Mouse (Mus musculus): Measurements from ENCODE around the gene Gm49673.
"Not testable (repeated sequence)": the region's sequence is repeated elsewhere in the genome, so short reads cannot be mapped to it uniquely, and the experiment has no call there.

The Gm49673 gene

GRCm38 (mm10) chr17:8129578-8129977, 18.0 kb downstream of the Gm49673 start:
- not testable (repeated sequence) for DNase-seq

DNA sequence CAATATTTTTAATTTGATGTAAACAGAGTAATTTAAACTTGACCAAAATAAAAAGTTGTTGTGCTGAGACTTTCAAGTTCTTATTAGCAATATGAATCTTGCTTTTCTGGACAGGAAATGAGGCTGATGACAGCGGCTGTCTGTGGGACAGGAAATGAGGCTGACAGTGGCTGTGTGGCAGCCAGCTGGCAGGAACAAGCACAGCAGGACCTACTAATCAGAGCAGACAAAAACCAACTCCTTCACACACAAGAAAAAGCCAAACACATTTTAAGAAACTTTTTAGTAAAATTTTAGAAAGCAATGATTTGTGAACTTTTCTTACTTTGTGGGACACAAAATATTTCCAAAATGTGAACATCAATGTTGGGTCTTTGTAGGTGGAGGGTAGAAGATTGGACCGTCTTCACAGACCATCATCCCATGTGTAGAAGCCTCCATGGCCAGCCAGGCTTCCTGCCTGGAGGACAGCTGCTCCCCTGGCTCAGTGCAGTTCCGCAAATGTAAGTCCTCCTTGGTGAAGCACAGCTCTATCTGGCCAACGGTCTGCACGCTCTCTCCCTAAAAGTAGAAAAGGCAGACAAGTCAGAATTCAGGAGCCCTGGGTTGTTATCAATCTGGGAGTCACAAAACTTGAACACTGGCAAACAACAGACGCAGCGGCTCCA, 19.1 kb downstream of the Gm49673 start:
- DNase-seq: not testable (repeated sequence)

DNA sequence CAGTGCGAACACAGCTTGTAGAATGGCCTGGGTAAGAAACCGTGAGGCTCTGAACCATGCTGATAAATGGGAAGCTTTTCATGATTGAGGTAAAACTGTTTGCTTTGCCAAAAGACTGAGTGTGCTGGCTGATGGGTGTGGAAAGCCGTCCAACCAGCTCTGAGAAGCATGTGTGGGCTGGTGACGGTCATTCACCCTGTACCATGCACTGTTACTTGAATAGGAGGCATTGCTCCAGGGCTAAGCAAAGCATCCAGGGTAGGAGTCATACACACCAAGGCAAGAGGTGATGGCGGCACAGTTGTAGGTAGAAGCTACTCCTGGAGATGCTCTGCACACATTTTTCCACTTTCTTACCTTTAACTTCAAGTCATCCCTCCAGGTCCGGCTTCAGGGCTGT, 23.0 kb downstream of the Gm49673 start:
- not testable (repeated sequence) for DNase-seq

GRCm38 (mm10) chr17:8122974-8123373, 24.6 kb downstream of the Gm49673 start:
- DNase-seq: not testable (repeated sequence)

DNA sequence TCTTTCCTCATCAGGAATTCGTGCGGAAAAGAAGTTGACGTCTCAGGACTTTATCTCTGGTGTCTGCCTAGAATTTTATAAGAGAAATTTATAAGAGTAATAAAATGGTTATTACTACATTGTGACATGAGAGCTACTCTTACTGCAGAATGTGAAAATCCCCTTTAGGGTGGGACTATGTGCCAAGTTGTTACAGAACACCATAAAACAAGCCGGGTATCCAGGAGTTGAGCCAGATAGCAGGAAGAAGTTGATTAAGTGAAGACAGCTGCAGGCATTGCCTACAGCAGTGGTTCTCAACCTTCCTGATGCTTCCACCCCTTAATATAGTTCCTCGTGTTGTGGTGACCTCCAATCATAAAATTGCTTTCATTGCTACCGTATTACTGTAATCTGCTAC, 30.7 kb downstream of the Gm49673 start:
- DNase-seq: not testable (repeated sequence)

- peak; percentile 37 for DNase-seq
These were observed 31.2 kb downstream of the Gm49673 start for GRCm38 (mm10) chr17:8116378-8116777.

- DNase-seq: not testable (repeated sequence)
These were observed 35.4 kb downstream of the Gm49673 start for GRCm38 (mm10) chr17:8112199-8112598.

- DNase-seq: not testable (repeated sequence)
These were observed 46.3 kb downstream of the Gm49673 start for GRCm38 (mm10) chr17:8101297-8101609.

DNA sequence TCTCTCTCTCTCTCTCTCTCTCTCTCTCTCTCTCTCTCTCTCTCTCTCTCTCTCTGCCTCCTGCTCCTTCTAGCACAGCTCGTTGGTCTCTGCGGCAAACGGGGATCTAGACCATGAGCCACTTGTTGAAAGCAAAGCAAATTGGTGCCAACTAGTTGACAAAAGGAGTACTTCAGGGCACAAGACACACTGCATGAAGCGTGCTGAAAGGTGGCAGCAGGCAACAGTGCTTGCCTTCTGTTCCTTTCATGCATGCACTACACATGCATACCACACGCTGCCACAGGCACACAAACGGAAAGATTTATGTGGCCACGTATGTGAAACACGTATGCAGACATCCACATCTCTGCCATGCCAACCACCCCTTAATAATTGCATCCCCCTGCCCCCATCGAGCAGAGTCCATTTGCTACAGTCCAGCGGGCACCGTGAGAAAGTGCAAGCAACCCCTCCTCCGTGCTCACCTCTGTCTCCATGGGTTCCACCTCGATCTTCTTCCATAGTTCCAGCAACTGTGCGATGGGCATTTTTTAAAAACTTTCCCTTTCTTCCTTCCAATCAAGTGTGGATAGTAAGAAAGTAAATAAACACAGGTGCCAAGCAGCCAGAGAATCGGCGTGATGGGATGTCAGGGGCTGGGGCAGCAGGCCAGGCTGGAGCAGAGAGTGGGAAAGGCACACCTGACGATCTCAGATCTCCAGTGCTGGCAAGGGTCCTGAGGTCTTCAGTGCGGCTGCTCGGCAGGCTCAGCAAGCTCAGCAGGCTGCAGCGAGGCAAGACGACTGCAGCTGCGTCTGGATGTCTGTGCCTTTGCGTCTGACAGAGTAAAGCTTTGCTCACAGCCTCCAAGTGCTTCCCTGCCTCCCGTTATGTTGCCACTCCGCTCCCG, 46.9 kb downstream of the Gm49673 start:
- not testable (repeated sequence) for DNase-seq

DNA sequence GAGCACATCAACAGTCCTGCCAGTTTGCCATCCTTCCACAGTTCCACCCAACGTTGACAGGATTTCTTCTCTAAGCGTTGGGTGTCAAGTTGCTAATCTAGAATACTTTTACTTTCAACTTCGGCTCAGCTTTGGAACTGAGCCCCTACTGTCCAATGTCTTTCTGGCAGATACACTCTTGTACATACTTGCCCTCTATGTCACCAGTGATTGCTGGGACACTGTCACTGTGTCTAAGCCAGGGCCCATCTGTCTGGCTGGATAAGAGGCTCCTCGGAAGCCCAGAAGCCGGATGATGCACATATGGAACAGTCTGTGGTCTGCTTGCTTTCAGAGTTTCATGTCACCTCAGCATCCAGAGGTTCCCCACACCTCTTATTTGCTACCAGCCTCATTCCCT, 51.4 kb downstream of the Gm49673 start:
- DNase-seq: not testable (repeated sequence)

DNA sequence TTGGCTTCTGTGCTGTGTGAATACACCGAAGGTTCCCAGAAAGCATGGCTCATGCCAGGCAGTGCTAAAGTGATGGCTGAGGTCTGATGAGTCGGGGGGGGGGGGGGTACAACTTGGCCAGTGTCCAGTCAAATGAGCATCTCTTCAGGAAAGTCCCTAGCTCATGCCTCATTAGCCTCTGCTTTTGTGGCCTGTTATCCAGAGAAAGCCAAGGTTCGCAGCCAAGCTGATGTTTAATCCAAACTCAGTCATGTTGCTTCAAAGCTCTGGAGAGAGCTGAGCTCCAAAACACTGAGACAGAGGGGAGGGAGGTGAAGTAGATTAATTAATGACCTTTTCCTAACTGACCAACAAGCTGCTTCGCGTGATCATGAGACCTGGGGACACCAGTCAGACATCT, 51.9 kb downstream of the Gm49673 start:
- DNase-seq: not testable (repeated sequence)

- peak; percentile 40 for DNase-seq
These were observed 54.8 kb downstream of the Gm49673 start for GRCm38 (mm10) chr17:8092537-8093526.

DNA sequence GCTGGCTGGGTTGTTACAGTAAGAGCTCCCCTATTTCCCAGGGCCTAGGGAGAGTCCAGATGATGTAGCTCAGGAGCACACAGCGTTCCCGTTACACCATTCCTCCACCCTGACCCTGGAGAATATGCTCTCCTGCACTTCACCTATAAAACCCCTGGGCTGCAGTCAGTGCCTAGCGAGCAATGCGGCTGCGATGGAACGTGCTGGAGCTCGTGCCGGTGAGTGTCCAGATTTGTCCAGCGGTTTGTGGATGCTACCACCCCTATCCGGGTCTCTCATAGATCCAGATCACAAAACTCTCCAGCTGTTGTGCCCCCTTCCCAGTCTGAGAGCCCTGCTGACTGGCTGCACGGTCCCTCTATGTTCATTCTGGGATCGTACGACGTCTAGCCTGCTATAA, 56.3 kb downstream of the Gm49673 start:
- peak; percentile 19 for DNase-seq

GRCm38 (mm10) chr17:8069847-8070246, 77.7 kb downstream of the Gm49673 start:
- DNase-seq: not testable (repeated sequence)

DNA sequence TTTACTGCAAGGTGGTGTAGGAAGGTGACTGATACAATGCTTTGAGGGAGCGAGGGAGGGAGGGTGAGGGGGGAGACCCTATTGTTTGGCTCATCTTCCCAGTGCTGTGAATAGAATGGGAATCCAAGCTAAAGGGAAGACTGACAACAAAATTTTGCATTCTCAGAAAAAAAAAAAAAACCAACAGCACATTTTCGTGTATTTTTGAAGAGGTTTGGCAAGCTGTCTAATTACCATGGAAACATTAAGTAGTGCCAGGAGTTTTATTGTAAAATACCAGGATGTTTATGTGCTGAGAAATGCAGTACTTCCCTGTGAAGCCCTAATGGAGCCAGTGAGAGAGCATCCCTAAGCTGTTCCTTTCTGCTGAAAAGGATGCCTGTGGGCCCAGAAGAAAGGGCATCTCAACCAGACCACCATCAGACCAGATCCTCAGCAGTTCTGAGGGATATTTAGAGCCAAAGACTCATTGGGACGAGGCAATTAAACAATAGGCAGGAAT, 90.9 kb downstream of the Gm49673 start:
- DNase-seq: not testable (repeated sequence)

- not testable (repeated sequence) for DNase-seq
These were observed 91.5 kb downstream of the Gm49673 start for GRCm38 (mm10) chr17:8055919-8056589.

- peak; percentile 88 for DNase-seq
These were observed 96.3 kb downstream of the Gm49673 start for GRCm38 (mm10) chr17:8051247-8051646.

- DNase-seq: not testable (repeated sequence)
These were observed 97.4 kb downstream of the Gm49673 start for GRCm38 (mm10) chr17:8050218-8050617.

DNA sequence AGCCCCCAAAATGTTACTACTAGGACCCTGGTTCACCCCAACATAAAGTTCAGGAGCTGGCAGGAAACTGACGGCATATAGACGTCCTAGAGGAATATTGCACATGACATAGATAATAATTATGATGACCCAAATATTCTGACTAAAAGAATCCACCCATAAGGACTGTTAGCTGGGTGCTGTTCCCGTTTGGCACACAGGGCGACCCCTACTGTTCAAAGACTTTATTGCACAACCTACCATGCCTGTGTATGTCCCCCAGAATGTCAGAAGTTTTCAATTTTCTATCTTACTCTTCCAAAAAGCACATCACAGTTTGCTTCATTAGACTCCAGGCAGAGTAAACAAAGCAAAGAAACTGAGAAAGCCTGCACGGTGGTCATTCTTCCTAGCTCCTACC, 101.4 kb downstream of the Gm49673 start:
- peak; percentile 79 for DNase-seq

DNA sequence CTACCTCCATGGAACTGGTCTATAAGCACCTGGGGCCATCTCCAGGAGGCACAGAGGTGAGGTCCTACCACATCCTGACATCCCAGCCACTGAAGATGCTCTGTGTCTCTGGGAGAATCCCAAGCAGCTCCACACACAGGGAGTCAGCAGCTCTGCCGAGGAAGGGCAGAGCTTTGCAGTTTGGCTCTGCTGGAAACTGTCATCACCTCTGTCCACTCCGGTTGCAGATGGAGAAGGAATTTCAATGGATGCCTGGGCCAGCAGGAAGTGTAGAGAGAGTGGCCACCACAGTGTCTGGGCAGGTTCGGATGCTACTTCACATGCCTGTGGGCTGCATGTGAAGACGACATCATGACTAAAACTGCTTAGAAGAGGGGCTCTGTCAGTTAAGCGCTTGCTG, 106.4 kb downstream of the Gm49673 start:
- DNase-seq: not testable (repeated sequence)

DNA sequence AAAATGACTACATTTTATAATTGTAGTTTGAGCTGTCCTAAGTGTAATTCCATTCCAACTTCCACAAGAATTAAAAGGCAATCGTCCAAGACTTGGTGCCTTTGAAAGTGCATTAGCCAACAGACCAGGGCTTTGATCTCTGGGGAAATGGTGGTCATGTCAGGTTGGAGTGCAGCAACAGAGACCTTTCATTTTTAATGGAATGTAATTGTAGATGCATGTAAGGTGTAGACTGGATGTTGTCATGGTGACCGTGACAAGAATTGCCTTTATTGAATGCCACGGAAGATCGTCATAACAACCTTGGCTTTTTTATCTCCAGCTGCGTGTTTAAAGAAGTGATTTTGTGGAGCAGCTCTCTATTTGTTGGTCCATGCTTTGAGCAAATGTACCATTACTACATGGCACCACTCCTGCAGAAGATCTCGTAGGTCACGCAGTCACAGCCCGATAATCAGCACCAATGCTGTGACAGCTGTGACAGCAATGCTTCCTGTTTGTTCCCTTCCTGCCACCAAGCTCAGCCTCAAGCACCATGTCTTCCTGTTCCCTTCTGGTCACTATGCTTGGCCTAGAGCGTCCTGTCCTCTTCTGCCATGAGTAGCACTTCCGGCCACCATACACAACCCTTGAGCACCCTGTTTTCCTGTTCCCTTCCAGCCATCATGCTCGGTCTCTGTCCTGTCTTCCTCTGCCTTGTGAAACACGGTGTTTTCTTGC, 107.5 kb downstream of the Gm49673 start:
- DNase-seq: not testable (repeated sequence)
